Mouse (Mus musculus) midbrain, postnatal 0 days (tissue): ENCODE results near the gene Amotl1. TPM values are rescaled to one million over a fixed set of nuclear protein-coding genes. Genes with fewer than 3 reads are reported as not detected.

Experiments used
- ATAC-seq: fragments of 200-750 bp; cut with Nextera tagmentation; 2 replicates; pipeline ENCODE4 v1.8.0; 2017; ENCODE audit warnings: moderate number of reproducible peaks, mild to moderate bottlenecking, moderate TSS enrichment, moderate library complexity; ENCODE audit not compliant: low FRiP score
- DNase-seq: peaks from one replicate; pipeline ENCODE4 v3.0.0-alpha.2; 2015; ENCODE audit warnings: low spot score
- H3K27ac ChIP-seq: fragments of 300-500 bp; sonication (generic); 2 replicates; pipeline ENCODE4 v1.5.1; 2014; ENCODE audit warnings: low read depth, mild to moderate bottlenecking, low read length, mixed read lengths
- H3K27me3 ChIP-seq: fragments of 300-500 bp; sonication (generic); 2 replicates; pipeline ENCODE4 v1.6.1; 2014; ENCODE audit warnings: low read length, control low read depth, mixed read lengths; ENCODE audit not compliant: insufficient read depth
- H3K36me3 ChIP-seq: fragments of 300-500 bp; sonication (generic); 2 replicates; pipeline ENCODE4 v1.6.1; 2014; ENCODE audit warnings: low read length, control low read depth, mixed read lengths; ENCODE audit not compliant: insufficient read depth
- H3K4me1 ChIP-seq: fragments of 300-500 bp; sonication (generic); 2 replicates; pipeline ENCODE4 v1.6.1; 2014; ENCODE audit warnings: mild to moderate bottlenecking, control low read depth, antibody characterized with exemption, low read length, mixed read lengths; ENCODE audit not compliant: insufficient read depth
- H3K4me2 ChIP-seq: fragments of 300-500 bp; sonication (generic); 2 replicates; pipeline ENCODE4 v1.6.1; 2014; ENCODE audit warnings: low read depth, mild to moderate bottlenecking, low read length, mixed read lengths; ENCODE audit not compliant: poor library complexity, severe bottlenecking
- H3K4me3 ChIP-seq: fragments of 300-500 bp; sonication (generic); 2 replicates; pipeline ENCODE4 v1.5.1; 2014; ENCODE audit warnings: low read depth, mild to moderate bottlenecking, low read length, moderate library complexity
- H3K9ac ChIP-seq: fragments of 300-500 bp; sonication (generic); replicated peaks from 2 replicates; pipeline ENCODE4 v1.6.1; 2014; ENCODE audit warnings: mild to moderate bottlenecking, low read length, moderate library complexity, mixed read lengths; ENCODE audit not compliant: poor library complexity, severe bottlenecking
- H3K9me3 ChIP-seq: fragments of 300-500 bp; sonication (generic); 2 replicates; pipeline ENCODE4 v1.6.1; 2016; ENCODE audit warnings: low read length, control low read depth
- CTCF ChIP-seq: IDR thresholded peaks from 2 replicates; pipeline ENCODE4 v1.5.1; 2016; ENCODE audit warnings: antibody characterized with exemption, mild to moderate bottlenecking
- WGBS: fragments of 180-500 bp; shearing (Covaris S2); extraction: QIAGEN DNeasy Blood & Tissue Kit; methylation state at CpG from one replicate; pipeline ENCODE4 v1.1.7; 2014; 5-methylcytosine and 5-hydroxymethylcytosine counted together
- polyA plus RNA-seq: library from polyadenylated mRNA; unstranded; fragments of >200 nt; fragmentation: Nextera tagmentation; extraction: Ambion mirVana; gene quantifications from 2 replicates; pipeline ENCODE4 v1.2.1, GENCODE M21; 2015
- total RNA-seq: library from RNA; depleted of rRNA; stranded (reverse); fragments of >200 nt; gene quantifications from 2 replicates; pipeline ENCODE4 v1.2.3, GENCODE M21; 2014

The Amotl1 gene
- total and polyA plus RNA-seq, 2 experiments from 2014 or later = 5.8 to 26.2 TPM

DNA sequence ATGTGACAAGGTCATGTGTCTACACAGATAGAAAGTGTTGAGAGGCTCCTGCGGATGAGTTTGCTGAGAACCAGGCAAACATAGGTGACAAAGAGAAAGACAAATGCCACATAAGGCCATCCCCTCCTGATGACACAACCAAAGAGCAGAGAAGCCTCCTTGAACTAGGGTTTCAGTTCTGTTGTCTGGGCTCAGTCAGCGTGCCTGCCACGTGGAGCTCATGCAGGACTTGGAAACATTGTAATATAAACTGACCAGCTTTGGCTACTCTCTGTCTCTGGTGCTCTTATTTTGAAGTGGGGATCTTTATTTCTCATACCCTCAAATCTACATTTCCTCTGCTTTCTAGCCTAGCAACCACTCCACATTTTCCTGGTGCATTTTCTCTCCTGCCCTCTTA lies 8.6 kb downstream of the Amotl1 start:
- ATAC-seq (no peak), DNase-seq (no peak)
- no peaks in the 10 kb centered on the region for H3K36me3 ChIP-seq
- no peak for TF ChIP-seq CTCF
- no peak overlapping the region for H3K4me3 ChIP-seq
- peaks cover 14% of the 10 kb centered on the region; the same call in 1 of the 2 replicates for H3K4me1 ChIP-seq
- no peak overlapping the region for H3K27ac ChIP-seq
- 0 out of 2 replicates have a peak, but pooled peaks cover 4% of the 10 kb centered on the region for H3K27me3 ChIP-seq
- no peak overlapping the region for H3K4me2 ChIP-seq
- WGBS = 76% methylated on average over 3 of the region's 3 CpGs
- H3K9me3 ChIP-seq = no peaks in the 10 kb centered on the region
- no peak overlapping the region for H3K9ac ChIP-seq

DNA sequence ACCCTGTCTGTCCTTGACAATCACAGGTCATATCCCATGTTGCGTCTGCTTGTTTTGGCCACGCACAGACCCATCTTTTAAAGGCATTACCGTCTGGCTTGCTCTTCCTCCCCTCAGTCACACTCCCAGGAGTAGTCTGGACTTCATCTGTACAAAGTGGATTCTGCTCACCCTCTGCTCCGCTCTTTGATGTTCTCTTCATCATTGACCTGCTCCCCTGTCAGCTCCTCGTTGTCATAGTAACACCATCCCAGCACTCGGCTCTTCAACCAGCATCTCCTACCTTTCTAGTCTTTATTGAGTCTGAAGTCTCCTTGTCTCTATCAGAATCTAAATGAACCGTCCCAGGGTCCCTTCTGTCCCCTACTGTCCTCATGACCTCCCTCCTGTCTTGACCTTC lies 9.3 kb downstream of the Amotl1 start:
- no peak overlapping the region for H3K4me3 ChIP-seq
- WGBS = 46% methylated on average over 7 of the region's 7 CpGs
- peaks cover 14% of the 10 kb centered on the region; the same call in 1 of the 2 replicates for H3K4me1 ChIP-seq
- DNase-seq = no peak
- TF ChIP-seq CTCF = no peak
- H3K27ac ChIP-seq = no peak overlapping the region
- H3K36me3 ChIP-seq = no peaks in the 10 kb centered on the region
- ATAC-seq = peak; percentile 11; the same call in 1 of the 2 replicates
- H3K9ac ChIP-seq = no peak overlapping the region
- 0 out of 2 replicates have a peak, but pooled peaks cover 4% of the 10 kb centered on the region for H3K27me3 ChIP-seq
- H3K4me2 ChIP-seq = peak overlapping the region; percentile 2; the same call in 1 of the 2 replicates
- H3K9me3 ChIP-seq = no peaks in the 10 kb centered on the region

DNA sequence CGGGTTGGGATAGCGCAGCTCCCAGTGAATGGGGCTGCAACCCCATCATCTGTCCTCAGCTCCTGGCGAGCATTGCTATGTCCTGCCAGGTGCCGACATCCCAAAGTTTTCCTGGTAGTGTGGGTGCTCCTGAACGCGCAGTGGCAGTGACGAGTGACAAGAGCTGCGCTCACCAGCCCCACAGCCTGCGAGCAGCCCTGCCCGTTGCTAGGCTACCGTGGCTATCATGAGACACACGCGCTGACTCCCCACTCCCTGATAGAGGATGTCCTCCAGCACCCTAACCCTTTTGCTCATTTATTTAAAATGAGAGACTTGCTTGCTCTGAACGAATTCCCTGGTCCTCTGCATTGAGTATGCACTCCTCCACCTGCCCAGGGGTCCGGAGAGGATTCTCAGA lies 10.7 kb downstream of the Amotl1 start:
- Histone ChIP-seq H3K4me2 (peak overlapping the region; percentile 56), H3K9ac (0 out of 2 replicates have a peak overlapping the region, but pooled peaks have one; percentile 8), H3K27me3 (0 out of 2 replicates have a peak, but pooled peaks cover 4% of the 10 kb centered on the region), H3K27ac (no peak overlapping the region), H3K36me3 (no peaks in the 10 kb centered on the region), H3K4me3 (peak overlapping the region; percentile 31), H3K4me1 (peaks cover 14% of the 10 kb centered on the region; the same call in 1 of the 2 replicates), H3K9me3 (no peaks in the 10 kb centered on the region)
- no peak for TF ChIP-seq CTCF
- ATAC-seq (peak; percentile 78), DNase-seq (peak; percentile 74)
- WGBS = 6% methylated on average over 15 of the region's 15 CpGs

DNA sequence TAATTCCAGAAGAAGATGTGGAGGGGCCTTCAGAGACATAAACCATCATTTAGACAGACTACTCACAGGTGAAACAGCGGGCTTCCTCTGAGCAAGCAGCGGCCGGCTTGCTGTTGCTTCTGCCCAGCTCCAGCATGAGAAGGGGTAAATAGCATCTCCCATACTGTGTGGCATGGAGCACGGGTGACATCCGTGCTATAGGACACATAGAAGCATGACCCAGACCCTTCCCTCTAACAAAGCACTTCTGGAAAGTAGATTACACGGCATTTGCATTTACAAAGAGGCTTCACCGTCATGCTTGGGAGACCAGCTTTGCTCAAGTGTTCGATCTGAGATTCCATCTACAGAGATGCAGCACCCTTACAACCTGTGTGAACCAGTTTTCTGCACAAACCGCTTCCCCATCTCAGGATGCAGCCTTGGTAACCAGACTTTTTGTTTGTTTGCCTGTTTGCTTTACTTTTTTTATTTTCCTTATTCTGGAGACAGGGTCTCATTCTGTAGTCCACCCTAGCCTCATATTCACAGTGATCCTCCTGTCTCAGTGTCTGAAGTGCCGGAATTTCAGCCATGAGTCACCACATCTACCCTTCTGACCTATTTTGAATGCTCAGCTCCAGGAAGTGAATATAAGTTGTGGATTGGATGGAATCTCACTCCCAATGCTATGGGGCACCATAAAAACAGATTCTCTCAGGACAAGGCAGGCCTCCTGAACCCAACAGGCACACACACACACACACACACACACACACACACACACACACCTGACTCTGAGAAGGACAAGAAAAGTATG lies 12.3 kb downstream of the Amotl1 start:
- Histone ChIP-seq H3K4me3 (peak overlapping the region; percentile 19), H3K27me3 (0 out of 2 replicates have a peak, but pooled peaks cover 4% of the 10 kb centered on the region), H3K27ac (0 out of 2 replicates have a peak overlapping the region, but pooled peaks have one; percentile 20), H3K9ac (no peak overlapping the region), H3K36me3 (no peaks in the 10 kb centered on the region), H3K4me2 (peak overlapping the region; percentile 56), H3K4me1 (peaks cover 14% of the 10 kb centered on the region; the same call in 1 of the 2 replicates), H3K9me3 (no peaks in the 10 kb centered on the region)
- 21% methylated on average over 10 of the region's 10 CpGs for WGBS
- ATAC-seq (no peak), DNase-seq (no peak)
- TF ChIP-seq CTCF = no peak

DNA sequence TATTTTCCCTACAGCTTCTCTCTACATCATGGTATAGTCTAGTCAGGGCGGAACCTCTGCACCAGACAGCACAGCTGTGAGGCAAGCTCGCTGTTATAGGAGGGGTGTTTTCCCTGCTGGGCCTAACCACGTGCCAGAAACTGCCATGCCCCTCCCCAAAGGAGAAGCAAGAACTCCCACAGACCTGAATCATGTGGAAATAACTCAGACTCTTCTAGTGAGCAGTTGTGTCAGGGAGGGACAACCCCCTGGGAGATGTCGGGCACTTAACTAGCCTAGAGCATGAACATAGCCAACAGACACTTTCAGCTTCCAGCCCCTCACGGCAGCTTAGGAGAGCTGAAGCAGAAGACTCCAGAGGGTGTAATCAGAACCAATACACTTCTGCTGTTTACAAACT lies 13.1 kb downstream of the Amotl1 start:
- 22% methylated on average over 5 of the region's 5 CpGs for WGBS
- Histone ChIP-seq H3K4me2 (peak overlapping the region; percentile 56), H3K9ac (no peak overlapping the region), H3K27ac (no peak overlapping the region), H3K27me3 (0 out of 2 replicates have a peak, but pooled peaks cover 4% of the 10 kb centered on the region), H3K4me3 (no peak overlapping the region), H3K36me3 (no peaks in the 10 kb centered on the region), H3K4me1 (peaks cover 14% of the 10 kb centered on the region; the same call in 1 of the 2 replicates), H3K9me3 (no peaks in the 10 kb centered on the region)
- DNase-seq (no peak), ATAC-seq (no peak)
- TF ChIP-seq CTCF = no peak

DNA sequence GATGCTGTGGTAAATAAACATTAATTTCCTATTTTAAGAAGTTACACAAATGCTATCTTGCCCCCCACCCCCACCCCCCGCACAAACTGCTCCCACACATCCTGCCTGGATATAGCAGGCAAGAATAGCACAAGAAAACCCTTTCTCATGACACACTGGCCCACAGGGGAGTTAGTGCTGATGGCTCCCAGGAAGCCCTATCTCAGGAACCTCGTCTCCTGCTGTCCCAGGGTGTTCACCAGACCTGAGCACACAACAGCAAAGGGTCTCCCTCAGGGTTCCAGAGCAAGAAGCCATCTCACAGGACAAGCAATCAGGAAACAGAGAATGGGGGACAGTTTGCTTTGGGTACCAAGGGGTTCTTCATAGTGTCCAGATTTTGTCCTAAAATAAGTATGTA lies 17.3 kb downstream of the Amotl1 start:
- no peak overlapping the region for H3K9ac ChIP-seq
- no peaks in the 10 kb centered on the region for H3K36me3 ChIP-seq
- no peaks in the 10 kb centered on the region for H3K9me3 ChIP-seq
- no peak overlapping the region for H3K27ac ChIP-seq
- H3K4me2 ChIP-seq = no peak overlapping the region
- 78% methylated on average over 2 of the region's 2 CpGs for whole genome bisulfite sequencing
- H3K4me1 ChIP-seq = no peaks in the 10 kb centered on the region; the same call in 1 of the 2 replicates
- no peak for TF ChIP-seq CTCF
- H3K27me3 ChIP-seq = no peaks in the 10 kb centered on the region
- DNase-seq = no peak
- ATAC-seq = no peak
- H3K4me3 ChIP-seq = no peak overlapping the region
